Mouse (Mus musculus) olfactory bulb, adult 2 months (tissue): ENCODE data around the gene Atg9a. TPM values are rescaled to one million over a fixed set of nuclear protein-coding genes. Genes with fewer than 3 reads are reported as not detected.

ENCODE experiments used
- H3K27ac ChIP-seq: fragments of 200-500 bp; 2 replicates; pipeline ENCODE4 v1.5.1; 2012; ENCODE audit warnings: low read depth, low read length; ENCODE audit not compliant: insufficient read depth
- H3K4me1 ChIP-seq: fragments of 200-500 bp; 2 replicates; pipeline ENCODE4 v1.6.1; 2012; ENCODE audit warnings: low read length; ENCODE audit not compliant: control insufficient read depth, insufficient read depth
- H3K4me3 ChIP-seq: fragments of 200-500 bp; 2 replicates; pipeline ENCODE4 v1.5.1; 2012; ENCODE audit warnings: mild to moderate bottlenecking, low read depth, low read length, moderate library complexity; ENCODE audit not compliant: insufficient read depth
- CTCF ChIP-seq: fragments of 200-500 bp; IDR thresholded peaks from 2 replicates; pipeline ENCODE4 v1.5.1; 2012; ENCODE audit warnings: low read depth, mild to moderate bottlenecking, low read length, moderate library complexity; ENCODE audit not compliant: insufficient read depth
- POLR2A ChIP-seq: fragments of 200-500 bp; IDR thresholded peaks from 2 replicates; pipeline ENCODE4 v1.6.1; 2012; ENCODE audit warnings: mild to moderate bottlenecking, low read depth, low read length, moderate library complexity; ENCODE audit not compliant: insufficient read depth
- WGBS: fragments of 180-500 bp; shearing (Covaris S2); methylation state at CpG from one replicate; pipeline ENCODE4 v1.1.7; 2018; 5-methylcytosine and 5-hydroxymethylcytosine counted together
- polyA plus RNA-seq: library from polyadenylated mRNA; stranded (reverse); fragments of >200 nt; gene quantifications from 2 replicates; pipeline ENCODE4 v1.2.4, GENCODE M21; 2012; ENCODE audit warnings: low replicate concordance; ENCODE audit not compliant: missing spikeins, insufficient read depth, insufficient read length

Atg9a gene
- polyA plus RNA-seq, 1 experiment = not detected

GRCm38 (mm10) chr1:75217893-75218226 is 25.9 kb upstream of the Atg9a start:
- Histone ChIP-seq H3K27ac (0 out of 2 replicates have a peak overlapping the region, but pooled peaks have one; percentile 21), H3K4me1 (peaks cover 31% of the 10 kb centered on the region), H3K4me3 (peak overlapping the region; percentile 65)
- TF ChIP-seq CTCF = no peak
- TF ChIP-seq POLR2A = no peak
- WGBS = 1% methylated on average over 6 of the region's 6 CpGs

GRCm38 (mm10) chr1:75216797-75217585 is 25.0 kb upstream of the Atg9a start:
- Histone ChIP-seq H3K4me3 (no peak overlapping the region), H3K4me1 (peaks cover 36% of the 10 kb centered on the region), H3K27ac (0 out of 2 replicates have a peak overlapping the region, but pooled peaks have one; percentile 21)
- TF ChIP-seq CTCF = no peak
- TF ChIP-seq POLR2A = no peak
- WGBS = 73% methylated on average over 13 of the region's 13 CpGs

- WGBS = 84% methylated on average over 9 of the region's 9 CpGs
- TF ChIP-seq CTCF = no peak
- TF ChIP-seq POLR2A = no peak
- Histone ChIP-seq H3K4me3 (no peak overlapping the region), H3K4me1 (peaks cover 43% of the 10 kb centered on the region), H3K27ac (no peak overlapping the region)
Observed at GRCm38 (mm10) chr1:75215785-75216184, 23.8 kb upstream of the Atg9a start.

GRCm38 (mm10) chr1:75214886-75215285 is 22.9 kb upstream of the Atg9a start:
- no peak overlapping the region for H3K4me3 ChIP-seq
- no peak overlapping the region for H3K27ac ChIP-seq
- H3K4me1 ChIP-seq = peaks cover 44% of the 10 kb centered on the region
- 25% methylated on average over 5 of the region's 5 CpGs for WGBS
- TF ChIP-seq POLR2A = no peak
- TF ChIP-seq CTCF = no peak

- Histone ChIP-seq H3K4me3 (no peak overlapping the region), H3K4me1 (peaks cover 39% of the 10 kb centered on the region), H3K27ac (no peak overlapping the region)
- no peak for TF ChIP-seq CTCF
- TF ChIP-seq POLR2A = no peak
- WGBS = 49% methylated on average over 2 of the region's 2 CpGs
Observed at GRCm38 (mm10) chr1:75214442-75214841, 22.4 kb upstream of the Atg9a start.

- Histone ChIP-seq H3K4me3 (no peak overlapping the region), H3K4me1 (peaks cover 43% of the 10 kb centered on the region), H3K27ac (no peak overlapping the region)
- TF ChIP-seq POLR2A (no peak), CTCF (no peak)
- WGBS = 88% methylated on average over 7 of the region's 7 CpGs
Observed at GRCm38 (mm10) chr1:75213096-75213495, 21.1 kb upstream of the Atg9a start.

GRCm38 (mm10) chr1:75212542-75212941 is 20.5 kb upstream of the Atg9a start:
- TF ChIP-seq POLR2A (no peak), CTCF (no peak)
- 91% methylated on average over 4 of the region's 4 CpGs for WGBS
- H3K4me3 ChIP-seq = no peak overlapping the region
- peaks cover 40% of the 10 kb centered on the region for H3K4me1 ChIP-seq
- no peak overlapping the region for H3K27ac ChIP-seq

GRCm38 (mm10) chr1:75211141-75211708 is 19.2 kb upstream of the Atg9a start:
- WGBS = 12% methylated on average over 17 of the region's 17 CpGs
- TF ChIP-seq CTCF (no peak), POLR2A (no peak)
- Histone ChIP-seq H3K4me1 (peaks cover 34% of the 10 kb centered on the region), H3K4me3 (peak overlapping the region; percentile 98), H3K27ac (no peak overlapping the region)
